Mouse (Mus musculus): ENCODE measurements around the gene Tmem229a. TPM values are rescaled to one million over a fixed set of nuclear protein-coding genes. Genes with fewer than 3 reads are reported as not detected.

Tmem229a gene
- polyA plus RNA-seq, 1 experiment from 2014 or later = 10.8 TPM

DNA sequence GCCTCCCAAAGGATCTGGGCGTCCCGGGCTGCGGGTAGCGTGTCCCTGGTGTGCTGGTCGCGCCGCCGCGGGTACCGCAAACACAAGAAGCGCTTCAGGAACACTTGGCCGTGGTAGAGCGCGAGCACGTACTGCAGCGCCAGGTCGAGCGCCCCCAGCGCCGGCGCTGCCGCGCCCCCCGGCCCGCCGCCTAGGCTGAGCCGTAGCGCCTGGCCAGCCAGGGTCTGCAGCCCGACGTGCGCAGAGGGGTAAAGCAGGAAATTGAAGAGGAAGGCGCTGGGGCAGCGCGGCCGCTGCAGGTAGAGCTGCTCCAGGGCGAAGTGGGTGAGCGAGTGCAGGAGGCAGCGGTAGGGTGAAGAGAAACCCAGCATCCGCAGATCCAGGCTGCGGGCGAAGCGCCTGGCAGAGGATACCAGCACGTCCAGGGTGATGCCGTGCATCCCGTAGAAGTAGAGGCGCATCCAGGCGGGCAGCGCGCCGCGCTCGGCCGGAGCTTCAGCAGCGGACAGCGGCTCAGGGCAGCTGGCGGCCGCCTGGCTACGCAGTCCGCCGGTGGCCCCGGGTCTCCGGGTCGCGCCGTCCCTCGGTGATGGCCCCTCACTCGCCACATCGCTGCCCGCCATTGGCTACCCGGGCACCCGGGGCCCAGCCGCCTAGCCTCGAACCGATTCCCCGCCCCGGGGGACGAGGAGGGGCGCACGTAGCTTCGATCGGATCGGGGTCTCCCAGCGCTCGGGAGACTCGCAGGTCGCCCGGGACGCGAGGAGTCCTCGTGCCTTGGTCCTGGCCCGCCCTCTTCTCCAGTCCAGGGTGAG is 759 bp downstream of the Tmem229a start:
- peak overlapping the region; percentile 69 for H3K9ac ChIP-seq (ENCODE audit: low read depth, low read length)
- H3K27me3 ChIP-seq (ENCODE audit: control insufficient read depth, insufficient read depth, low read length) = no peaks in the 10 kb centered on the region
- H3K27ac ChIP-seq (ENCODE audit: low read depth, low read length) = peak overlapping the region; percentile 62
- peak overlapping the region; percentile 66 for H3K4me3 ChIP-seq (ENCODE audit: low read length)
- no peaks in the 10 kb centered on the region for H3K4me1 ChIP-seq (ENCODE audit: control insufficient read depth, insufficient read depth, low read length)
- WGBS = under 1% methylated on average over 80 of the region's 91 CpGs
- peak overlapping the region; percentile 99 for H3K4me2 ChIP-seq (replicated peaks; ENCODE audit: low read depth, low read length)
- H3K9me3 ChIP-seq (ENCODE audit: control insufficient read depth, low read length) = no peaks in the 10 kb centered on the region
- H3K36me3 ChIP-seq (ENCODE audit: control insufficient read depth, insufficient read depth, low read length) = no peaks in the 10 kb centered on the region
- peak; percentile 81 for ATAC-seq (ENCODE audit: low FRiP score, low TSS enrichment)

DNA sequence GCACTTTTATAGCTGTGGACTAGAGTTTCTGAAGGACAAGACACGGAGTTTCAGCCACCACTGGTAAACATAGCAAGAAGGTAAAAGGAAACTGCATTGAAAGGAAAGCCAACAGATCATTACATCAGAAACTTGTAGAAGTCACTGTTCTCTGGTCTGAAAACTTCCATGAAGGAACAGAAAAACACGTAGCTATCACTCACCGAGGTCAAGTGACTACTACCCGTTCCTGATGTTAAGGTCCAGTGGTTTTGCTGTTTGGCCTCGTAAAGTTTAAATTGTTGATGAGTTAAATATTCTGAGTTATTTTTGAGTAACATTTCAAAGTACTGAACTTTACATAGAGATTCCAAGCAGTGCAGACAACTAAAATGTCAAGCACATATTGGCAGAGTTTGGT is 2.0 kb downstream of the Tmem229a start:
- Histone ChIP-seq H3K4me1 (ENCODE audit: control insufficient read depth, insufficient read depth, low read length) (no peaks in the 10 kb centered on the region), H3K9ac (ENCODE audit: low read depth, low read length) (no peak overlapping the region), H3K27me3 (ENCODE audit: control insufficient read depth, insufficient read depth, low read length) (no peaks in the 10 kb centered on the region), H3K4me3 (ENCODE audit: low read length) (peak overlapping the region; percentile 6; the same call in 1 of the 2 replicates), H3K9me3 (ENCODE audit: control insufficient read depth, low read length) (no peaks in the 10 kb centered on the region), H3K27ac (ENCODE audit: low read depth, low read length) (no peak overlapping the region), H3K36me3 (ENCODE audit: control insufficient read depth, insufficient read depth, low read length) (no peaks in the 10 kb centered on the region), H3K4me2 (replicated peaks; ENCODE audit: low read depth, low read length) (peak overlapping the region; percentile 99)
- WGBS = 40% methylated on average over 5 of the region's 5 CpGs
- ATAC-seq (ENCODE audit: low FRiP score, low TSS enrichment) = no peak

DNA sequence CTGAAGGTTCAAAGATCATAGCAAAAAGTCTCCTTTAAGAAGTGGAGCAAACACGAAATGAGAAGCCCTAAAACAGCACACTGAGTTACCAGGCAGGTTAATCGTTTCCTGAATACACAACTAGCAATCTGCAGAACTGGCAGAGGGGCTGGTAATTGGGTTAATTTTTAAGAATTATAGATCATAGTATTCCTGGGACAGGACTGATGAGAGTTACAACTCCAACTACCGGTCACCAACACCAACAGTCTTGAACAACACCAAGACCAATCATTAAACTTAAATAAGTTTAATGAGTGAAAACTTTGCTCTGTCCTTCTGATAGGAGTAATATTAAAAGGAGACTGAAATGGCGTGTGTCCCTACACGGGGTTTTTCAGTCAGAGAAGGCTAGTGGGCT is 3.8 kb downstream of the Tmem229a start:
- ATAC-seq (ENCODE audit: low FRiP score, low TSS enrichment) = no peak
- Histone ChIP-seq H3K9ac (ENCODE audit: low read depth, low read length) (no peak overlapping the region), H3K4me2 (replicated peaks; ENCODE audit: low read depth, low read length) (no peak overlapping the region), H3K27me3 (ENCODE audit: control insufficient read depth, insufficient read depth, low read length) (no peaks in the 10 kb centered on the region), H3K27ac (ENCODE audit: low read depth, low read length) (no peak overlapping the region), H3K4me3 (ENCODE audit: low read length) (no peak overlapping the region), H3K36me3 (ENCODE audit: control insufficient read depth, insufficient read depth, low read length) (no peaks in the 10 kb centered on the region), H3K4me1 (ENCODE audit: control insufficient read depth, insufficient read depth, low read length) (no peaks in the 10 kb centered on the region), H3K9me3 (ENCODE audit: control insufficient read depth, low read length) (no peaks in the 10 kb centered on the region)
- 59% methylated on average over 5 of the region's 5 CpGs for WGBS

DNA sequence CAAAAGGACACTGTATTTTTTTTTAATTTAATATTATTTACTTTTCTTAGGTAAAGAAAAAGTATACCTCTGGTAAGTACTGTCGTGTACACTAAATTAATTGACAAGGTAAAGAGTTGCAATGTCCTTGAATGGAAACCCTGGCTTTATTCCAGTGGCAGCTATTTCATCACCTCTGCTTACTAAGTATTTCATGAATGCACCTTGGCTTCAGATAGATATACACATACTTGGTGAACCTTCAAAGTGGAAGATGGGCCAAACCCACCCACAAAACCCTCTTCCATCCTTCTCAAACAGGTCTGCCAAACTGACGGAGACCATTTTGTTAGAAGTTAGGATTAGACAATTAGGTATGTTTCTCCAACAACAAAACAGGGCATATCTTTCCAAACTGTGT is 5.4 kb downstream of the Tmem229a start:
- WGBS = 92% methylated on average over 2 of the region's 2 CpGs
- Histone ChIP-seq H3K9me3 (ENCODE audit: control insufficient read depth, low read length) (no peaks in the 10 kb centered on the region), H3K4me2 (replicated peaks; ENCODE audit: low read depth, low read length) (no peak overlapping the region), H3K36me3 (ENCODE audit: control insufficient read depth, insufficient read depth, low read length) (no peaks in the 10 kb centered on the region), H3K4me3 (ENCODE audit: low read length) (no peak overlapping the region), H3K27me3 (ENCODE audit: control insufficient read depth, insufficient read depth, low read length) (no peaks in the 10 kb centered on the region), H3K4me1 (ENCODE audit: control insufficient read depth, insufficient read depth, low read length) (no peaks in the 10 kb centered on the region), H3K27ac (ENCODE audit: low read depth, low read length) (no peak overlapping the region), H3K9ac (ENCODE audit: low read depth, low read length) (no peak overlapping the region)
- no peak for ATAC-seq (ENCODE audit: low FRiP score, low TSS enrichment)

- 90% methylated on average over 11 of the region's 11 CpGs for WGBS
- ATAC-seq (ENCODE audit: low FRiP score, low TSS enrichment) = no peak
- no peak overlapping the region for H3K27ac ChIP-seq (ENCODE audit: low read depth, low read length)
- no peak overlapping the region for H3K4me3 ChIP-seq (ENCODE audit: low read length)
- H3K4me1 ChIP-seq (ENCODE audit: control insufficient read depth, insufficient read depth, low read length) = no peaks in the 10 kb centered on the region
- H3K4me2 ChIP-seq (replicated peaks; ENCODE audit: low read depth, low read length) = no peak overlapping the region
- H3K9ac ChIP-seq (ENCODE audit: low read depth, low read length) = no peak overlapping the region
- no peaks in the 10 kb centered on the region for H3K9me3 ChIP-seq (ENCODE audit: control insufficient read depth, low read length)
- H3K27me3 ChIP-seq (ENCODE audit: control insufficient read depth, insufficient read depth, low read length) = no peaks in the 10 kb centered on the region
- no peaks in the 10 kb centered on the region for H3K36me3 ChIP-seq (ENCODE audit: control insufficient read depth, insufficient read depth, low read length)
Observed at GRCm38 (mm10) chr6:24925076-24925785, 30.9 kb downstream of the Tmem229a start.

GRCm38 (mm10) chr6:24913591-24913990 is 42.5 kb downstream of the Tmem229a start:
- H3K4me1 ChIP-seq (ENCODE audit: control insufficient read depth, insufficient read depth, low read length) = no peaks in the 10 kb centered on the region
- no peak overlapping the region for H3K27ac ChIP-seq (ENCODE audit: low read depth, low read length)
- H3K9ac ChIP-seq (ENCODE audit: low read depth, low read length) = no peak overlapping the region
- no peaks in the 10 kb centered on the region for H3K27me3 ChIP-seq (ENCODE audit: control insufficient read depth, insufficient read depth, low read length)
- no peaks in the 10 kb centered on the region for H3K36me3 ChIP-seq (ENCODE audit: control insufficient read depth, insufficient read depth, low read length)
- WGBS = 96% methylated on average over 2 of the region's 2 CpGs
- no peak overlapping the region for H3K4me2 ChIP-seq (replicated peaks; ENCODE audit: low read depth, low read length)
- no peak overlapping the region for H3K4me3 ChIP-seq (ENCODE audit: low read length)
- H3K9me3 ChIP-seq (ENCODE audit: control insufficient read depth, low read length) = no peaks in the 10 kb centered on the region
- ATAC-seq (ENCODE audit: low FRiP score, low TSS enrichment) = no peak

DNA sequence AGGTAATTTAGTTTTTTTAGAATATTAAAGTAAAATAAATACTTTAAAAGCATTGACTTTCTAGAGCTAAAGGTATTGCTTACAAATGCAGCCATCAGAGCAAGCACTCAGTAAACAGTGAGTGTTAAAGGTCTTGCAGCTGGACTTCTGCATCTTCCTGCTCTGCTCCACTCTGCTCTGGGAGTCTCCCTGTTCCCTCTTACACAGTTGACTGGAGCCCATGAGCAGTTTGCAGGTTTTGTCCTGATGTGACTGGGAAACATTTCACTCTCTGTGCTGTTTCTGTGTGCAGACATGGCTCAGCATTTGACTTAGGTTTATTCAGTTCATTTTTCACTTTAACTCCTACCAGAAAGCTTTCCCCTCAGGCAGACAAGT is 45.4 kb downstream of the Tmem229a start:
- no peaks in the 10 kb centered on the region for H3K4me1 ChIP-seq (ENCODE audit: control insufficient read depth, insufficient read depth, low read length)
- no peak overlapping the region for H3K4me3 ChIP-seq (ENCODE audit: low read length)
- H3K36me3 ChIP-seq (ENCODE audit: control insufficient read depth, insufficient read depth, low read length) = no peaks in the 10 kb centered on the region
- H3K4me2 ChIP-seq (replicated peaks; ENCODE audit: low read depth, low read length) = no peak overlapping the region
- no peaks in the 10 kb centered on the region for H3K27me3 ChIP-seq (ENCODE audit: control insufficient read depth, insufficient read depth, low read length)
- H3K27ac ChIP-seq (ENCODE audit: low read depth, low read length) = no peak overlapping the region
- no peaks in the 10 kb centered on the region for H3K9me3 ChIP-seq (ENCODE audit: control insufficient read depth, low read length)
- H3K9ac ChIP-seq (ENCODE audit: low read depth, low read length) = no peak overlapping the region
- no peak for ATAC-seq (ENCODE audit: low FRiP score, low TSS enrichment)

DNA sequence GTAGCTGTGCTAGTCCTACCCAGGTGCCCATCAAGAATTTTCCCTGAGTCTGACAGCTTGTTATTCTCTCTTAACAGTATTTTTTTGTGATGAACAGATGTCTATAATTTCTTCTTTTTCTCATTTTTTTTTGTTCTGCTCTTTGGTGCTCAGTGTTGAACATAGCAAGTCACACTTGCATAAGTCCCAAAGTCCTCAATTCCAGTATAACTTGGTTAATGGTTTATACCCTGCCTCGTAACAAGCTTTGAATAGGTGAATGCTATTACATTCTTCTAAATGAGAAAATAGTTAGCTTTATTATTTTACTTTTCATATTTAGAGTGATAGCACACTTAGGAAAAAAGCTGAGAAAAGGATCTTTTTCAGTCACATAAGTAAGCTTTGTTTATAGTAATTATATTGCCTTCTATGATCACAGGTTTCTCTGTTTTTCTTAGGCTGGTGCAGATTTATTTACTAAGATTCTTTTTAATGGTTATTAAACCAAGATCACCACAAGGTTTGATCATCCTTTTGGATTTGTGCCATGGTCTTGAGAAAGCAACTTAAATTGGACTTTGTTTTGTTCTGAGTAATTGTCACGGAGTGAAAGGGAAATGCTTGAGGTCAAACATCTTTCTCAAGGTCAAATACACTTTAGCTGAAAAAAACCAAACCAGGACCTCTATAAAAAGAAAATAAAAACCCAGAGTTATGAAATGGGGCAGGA is 45.9 kb downstream of the Tmem229a start:
- Histone ChIP-seq H3K9ac (ENCODE audit: low read depth, low read length) (no peak overlapping the region), H3K4me1 (ENCODE audit: control insufficient read depth, insufficient read depth, low read length) (no peaks in the 10 kb centered on the region), H3K4me3 (ENCODE audit: low read length) (no peak overlapping the region), H3K27me3 (ENCODE audit: control insufficient read depth, insufficient read depth, low read length) (no peaks in the 10 kb centered on the region), H3K27ac (ENCODE audit: low read depth, low read length) (no peak overlapping the region), H3K9me3 (ENCODE audit: control insufficient read depth, low read length) (no peaks in the 10 kb centered on the region), H3K4me2 (replicated peaks; ENCODE audit: low read depth, low read length) (no peak overlapping the region), H3K36me3 (ENCODE audit: control insufficient read depth, insufficient read depth, low read length) (no peaks in the 10 kb centered on the region)
- no peak for ATAC-seq (ENCODE audit: low FRiP score, low TSS enrichment)
- WGBS = 69% methylated on average over 2 of the region's 2 CpGs

- no peaks in the 10 kb centered on the region for H3K9me3 ChIP-seq (ENCODE audit: control insufficient read depth, low read length)
- no peaks in the 10 kb centered on the region for H3K27me3 ChIP-seq (ENCODE audit: control insufficient read depth, insufficient read depth, low read length)
- no peak overlapping the region for H3K27ac ChIP-seq (ENCODE audit: low read depth, low read length)
- H3K4me1 ChIP-seq (ENCODE audit: control insufficient read depth, insufficient read depth, low read length) = no peaks in the 10 kb centered on the region
- no peak overlapping the region for H3K9ac ChIP-seq (ENCODE audit: low read depth, low read length)
- H3K4me2 ChIP-seq (replicated peaks; ENCODE audit: low read depth, low read length) = no peak overlapping the region
- H3K4me3 ChIP-seq (ENCODE audit: low read length) = no peak overlapping the region
- no peaks in the 10 kb centered on the region for H3K36me3 ChIP-seq (ENCODE audit: control insufficient read depth, insufficient read depth, low read length)
- 83% methylated on average over 2 of the region's 2 CpGs for WGBS
- no peak for ATAC-seq (ENCODE audit: low FRiP score, low TSS enrichment)
Observed at GRCm38 (mm10) chr6:24907824-24908223, 48.3 kb downstream of the Tmem229a start.
